Mouse (Mus musculus) bone marrow, adult 2 months (tissue): ENCODE measurements at regions not wholly inside any gene's neighbourhood (a gene's known extent, or its start where the extent isn't known, plus 50 kb on each side); places are given as distances from the start of the nearest gene placed in this dataset.

Source experiments
- CTCF ChIP-seq: fragments of 200-500 bp; IDR thresholded peaks from 2 replicates; pipeline ENCODE4 v1.5.1; 2011; ENCODE audit warnings: low read length, control low read depth; ENCODE audit not compliant: control insufficient read depth, insufficient read depth
- POLR2A ChIP-seq: fragments of 200-500 bp; IDR thresholded peaks from 2 replicates; pipeline ENCODE4 v1.6.1; 2011; ENCODE audit warnings: low read depth, mild to moderate bottlenecking, control low read depth, low read length, borderline replicate concordance; ENCODE audit not compliant: control insufficient read depth

GRCm38 (mm10) chr11:44103841-44104191 lies 202.8 kb upstream of the Adra1b start:
- TF ChIP-seq CTCF: no peak
- TF ChIP-seq POLR2A: no peak
